Mouse (Mus musculus) adrenal gland, postnatal 4 days (tissue): ENCODE results near the gene Nudt4. TPM values are rescaled to one million over a fixed set of nuclear protein-coding genes. Genes with fewer than 3 reads are reported as not detected.
A peak's percentile ranks its signal among the peaks of the same experiment; 100 is the strongest.

Experiments used
- DNase-seq, 2 experiments: peaks; one replicate each; pipeline ENCODE4 v3.0.0; 2021 to 2022; ENCODE audit warnings: low spot score in 2 of 2, mixed read lengths in 2 of 2
- long read RNA-seq, 2 experiments: library from polyadenylated mRNA; stranded (forward); transcript quantifications; one replicate each; pipeline ENCODE4 v2.0.0; 2021
- total RNA-seq, 2 experiments: library from RNA; stranded (reverse); gene quantifications; 2 replicates each; pipeline ENCODE4 v1.2.3; 2021

Gene Nudt4
- 100 to 1,000 TPM; 126 to 147 TPM for total RNA-seq
- long read RNA-seq, experiment 1, transcript Nudt4-201 (5 exons, 3,210 nt) = major isoform, 37 of 69 reads
- long read RNA-seq, experiment 1, partial matches to known transcripts = 2 of 69 reads
- long read RNA-seq, experiment 1, other reads (novel, unspliced or antisense) = 30 of 69 reads
- long read RNA-seq, experiment 2, transcript Nudt4-201 (5 exons, 3,210 nt) = major isoform, 127 of 230 reads
- long read RNA-seq, experiment 2, partial matches to known transcripts = 6 of 230 reads
- long read RNA-seq, experiment 2, other reads (novel, unspliced or antisense) = 97 of 230 reads

DNA sequence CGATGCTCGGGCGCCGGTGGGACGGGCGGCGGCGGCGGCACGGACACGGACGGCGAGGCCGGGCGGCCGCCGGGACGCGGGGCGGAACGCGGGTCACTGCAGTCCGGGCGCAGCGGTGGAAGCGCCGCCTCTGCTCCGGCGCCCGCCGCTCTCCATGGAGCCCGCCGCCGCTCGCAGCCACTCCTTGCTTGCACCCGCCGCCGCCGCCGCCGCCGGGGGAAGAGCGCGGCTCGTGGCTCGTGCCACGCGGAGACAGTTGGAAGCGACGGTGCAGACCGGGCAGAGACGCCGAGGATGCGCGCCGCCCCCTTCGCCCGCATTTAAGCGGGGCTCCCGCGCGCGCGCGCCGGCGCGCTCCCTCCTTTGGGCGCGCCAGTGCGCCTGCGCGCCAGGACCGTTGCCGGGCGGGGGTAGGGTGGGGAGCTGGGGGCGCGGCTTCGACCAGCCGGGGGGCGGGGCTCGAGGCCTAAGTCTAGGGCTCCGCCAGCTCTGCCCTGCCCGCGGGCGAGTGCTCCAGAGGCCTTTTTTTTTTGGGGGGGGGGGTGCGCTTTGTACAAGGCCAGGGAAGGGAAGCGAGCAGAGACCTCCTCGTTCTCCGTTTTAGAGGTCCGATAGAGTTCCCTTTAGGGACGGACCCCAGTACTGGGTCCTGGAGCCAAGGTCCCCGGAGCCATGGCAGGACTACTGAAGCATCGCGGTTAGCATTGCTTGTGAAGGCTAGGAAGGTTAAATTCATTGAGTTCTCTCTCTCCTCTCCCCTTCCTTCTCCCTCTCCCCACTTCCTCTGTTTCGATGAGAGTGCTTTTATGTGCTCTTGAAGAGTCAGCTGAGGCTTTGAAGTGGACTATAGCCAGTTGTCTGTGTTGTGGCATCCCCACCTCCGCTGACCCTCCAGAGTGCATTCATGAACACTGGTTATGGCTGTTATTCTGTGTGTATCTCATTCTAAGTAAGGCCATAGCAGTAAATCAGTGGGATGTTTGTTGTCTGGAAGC is at the start of gene Nudt4:
Gene Nudt4 (minus strand): TSS at position 296 of the 995 bp plus-strand sequence.
- peak; percentile 75 to 80 for DNase-seq

DNA sequence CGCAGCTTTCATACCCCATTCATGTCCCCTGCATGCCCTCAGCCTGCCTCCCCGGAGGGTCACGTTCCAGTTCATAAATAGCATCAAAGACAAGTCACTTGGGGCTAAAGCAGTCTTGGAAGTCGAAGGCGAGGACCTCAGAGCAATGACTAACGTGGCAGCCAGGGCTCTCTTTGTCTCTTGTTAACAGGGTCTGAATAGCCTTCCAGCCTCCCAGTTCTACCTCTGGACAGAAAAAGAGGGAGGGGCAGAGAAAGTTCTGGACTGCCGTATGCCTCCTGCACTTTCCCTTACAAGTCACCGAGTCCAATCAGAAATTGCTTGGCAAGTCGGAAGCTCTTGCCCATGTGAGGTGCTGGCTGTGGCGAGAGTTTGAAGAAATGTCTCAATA is 47.4 kb upstream of the Nudt4 start:
- no peak for DNase-seq

DNA sequence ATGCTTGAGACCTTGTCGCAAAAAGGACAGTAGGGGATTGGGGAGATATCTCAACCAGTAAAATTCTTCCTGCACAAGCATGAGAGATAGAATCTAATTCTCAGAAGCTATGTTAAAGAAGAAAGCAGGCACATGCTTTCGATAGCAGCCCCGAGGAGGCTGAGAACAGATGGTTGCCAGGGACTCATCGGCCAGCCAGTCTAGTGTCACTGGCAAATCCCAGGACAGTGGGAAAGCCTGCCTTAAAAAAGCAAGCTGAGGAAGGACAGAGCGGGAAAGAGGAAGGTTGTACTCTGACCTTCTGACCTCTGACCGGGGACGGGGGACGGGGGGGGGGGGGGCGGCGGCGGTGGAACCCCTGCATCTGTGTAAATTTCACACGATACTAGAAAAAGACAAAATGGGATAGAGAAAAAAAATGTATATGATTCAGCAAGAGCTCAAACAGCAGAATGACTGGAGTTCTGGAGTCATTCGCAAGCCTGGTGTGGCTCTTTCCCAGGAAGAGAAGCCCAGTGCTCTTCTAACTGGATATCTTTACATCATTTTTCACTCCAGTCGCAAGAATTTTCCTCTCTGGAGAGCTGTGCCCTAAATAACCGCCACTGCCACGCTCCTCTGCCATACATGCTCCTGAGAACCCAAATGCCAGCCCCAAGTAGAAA is 46.9 kb upstream of the Nudt4 start:
- no peak for DNase-seq

DNA sequence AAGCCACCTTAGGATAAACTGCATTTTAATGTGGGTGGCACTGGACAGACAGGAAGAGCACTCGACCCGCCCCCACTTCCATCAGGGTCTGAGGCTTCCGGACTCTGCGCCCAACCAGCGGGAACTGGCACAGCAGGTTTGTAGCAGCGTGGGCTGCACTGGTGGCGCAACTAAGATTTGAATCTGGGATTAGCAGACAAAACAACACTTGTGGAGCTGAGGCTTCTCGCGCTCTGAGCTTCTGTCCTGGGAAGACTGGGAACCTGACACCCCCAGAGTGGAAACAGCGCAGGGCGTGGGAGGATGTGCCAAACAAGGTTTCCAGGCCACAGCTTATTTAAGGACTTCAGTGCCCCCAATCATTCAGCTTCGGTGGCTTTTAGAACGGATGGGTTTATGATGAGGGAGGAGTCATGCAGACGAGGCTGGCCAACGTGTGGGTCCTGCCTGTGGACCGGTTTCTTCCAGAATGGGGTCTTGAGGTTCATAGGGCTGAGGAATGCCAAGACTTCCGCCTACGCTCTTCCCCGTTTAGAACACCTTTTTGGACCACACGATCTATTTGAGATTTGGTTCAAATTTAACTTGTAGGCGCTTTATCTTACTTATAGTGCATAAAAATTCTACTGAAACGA is 41.1 kb upstream of the Nudt4 start:
- DNase-seq = no peak

DNA sequence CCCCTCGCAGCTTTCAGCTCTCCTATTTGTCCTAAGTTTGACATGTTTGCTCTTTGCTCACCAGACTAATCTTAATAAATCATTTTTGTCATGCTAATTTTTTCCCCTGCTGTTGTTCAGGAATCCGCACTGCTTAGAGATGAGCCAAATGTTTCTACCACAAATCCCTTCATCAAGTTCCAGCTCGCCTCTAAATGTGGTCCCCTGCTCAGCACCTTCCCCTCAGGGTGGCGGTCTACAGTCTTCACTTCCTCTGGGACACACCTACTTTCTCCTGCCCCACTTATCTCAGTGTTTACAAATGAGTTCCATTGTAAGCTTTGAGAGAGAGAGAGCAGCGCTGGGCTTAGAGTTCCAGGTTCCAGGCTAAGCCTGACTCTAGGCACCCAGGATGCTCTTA is 36.6 kb upstream of the Nudt4 start:
- DNase-seq = no peak

DNA sequence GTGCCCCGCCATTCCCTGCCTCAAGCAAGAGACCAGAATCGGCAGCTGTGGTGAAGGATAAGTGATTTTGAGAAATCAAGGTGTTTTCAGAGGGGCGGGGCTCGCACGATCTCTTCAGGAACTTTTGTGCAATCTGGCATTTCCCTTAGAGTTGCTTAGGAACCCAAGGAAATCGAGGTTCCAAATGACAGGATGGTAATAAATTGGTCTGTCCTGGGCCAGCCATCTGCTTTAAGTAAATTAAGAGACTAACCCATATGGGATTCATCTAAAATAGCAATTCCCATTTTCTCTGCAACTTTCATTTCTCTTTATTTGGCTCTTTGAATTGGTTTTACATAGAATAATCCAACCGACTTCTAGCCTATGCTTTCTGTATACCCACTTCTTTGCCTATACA is 35.8 kb upstream of the Nudt4 start:
- no peak for DNase-seq

DNA sequence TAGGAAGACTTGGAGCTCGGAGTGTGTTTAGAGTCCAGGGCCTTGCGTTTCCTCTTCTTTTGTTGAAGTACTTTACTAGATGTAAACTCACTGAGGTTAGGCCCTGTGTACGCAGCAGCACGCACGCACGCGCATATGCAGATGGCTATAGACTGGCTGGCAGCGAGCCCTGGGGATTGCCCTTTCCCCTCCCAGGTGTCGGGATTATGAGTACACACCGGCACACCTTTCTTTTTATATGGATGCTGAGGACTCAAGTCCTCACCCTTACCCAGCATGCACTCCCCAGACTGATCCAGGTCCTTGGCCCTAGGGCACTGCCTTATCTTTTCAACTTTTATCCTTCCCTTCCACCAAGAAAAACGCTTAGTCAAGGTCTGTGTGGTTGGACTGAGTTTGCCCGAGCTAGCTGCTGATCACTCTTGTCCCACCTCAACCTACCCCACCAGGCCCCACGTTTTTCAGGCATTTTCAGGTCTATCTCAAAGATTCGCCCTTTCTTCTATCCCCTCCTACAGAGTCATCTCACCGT is 34.2 kb upstream of the Nudt4 start:
- no peak for DNase-seq

DNA sequence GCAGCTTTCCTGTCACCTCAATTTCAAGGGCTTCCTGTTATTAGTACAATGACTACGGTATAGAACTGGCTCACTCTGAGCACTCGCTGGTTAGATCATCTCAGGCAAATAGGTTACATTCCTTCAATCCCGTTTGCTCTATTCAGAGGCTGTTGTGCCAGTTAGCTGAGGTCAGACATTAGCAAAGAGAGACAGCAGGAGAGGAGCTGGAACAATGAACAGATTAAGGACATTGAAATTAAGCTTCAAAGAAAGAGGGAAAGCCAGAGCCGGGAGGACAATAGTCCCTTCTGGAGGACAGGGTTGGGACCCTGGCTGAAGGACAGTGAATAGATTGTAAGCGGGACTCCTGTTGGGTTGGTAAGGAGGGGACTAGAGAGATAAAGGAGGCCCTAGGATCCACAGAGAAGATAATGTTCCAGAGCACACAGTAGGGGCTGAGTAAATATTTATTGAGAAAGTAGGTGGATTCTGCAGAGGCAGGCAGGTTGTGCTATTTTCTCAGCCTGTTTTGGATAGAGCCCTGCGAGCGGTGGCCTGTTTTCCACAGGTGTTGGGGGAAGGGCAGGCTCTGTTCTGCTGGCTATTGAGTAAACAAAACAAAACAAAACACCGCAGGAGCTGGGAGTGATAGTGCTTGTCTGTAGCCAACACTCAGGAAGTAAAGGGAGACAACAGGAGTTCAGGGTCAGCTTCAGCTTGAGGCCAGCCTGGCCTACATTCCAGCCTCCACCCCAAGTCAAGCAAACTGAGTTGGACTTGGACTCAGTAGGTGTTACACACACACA is 32.1 kb upstream of the Nudt4 start:
- no peak for DNase-seq

DNA sequence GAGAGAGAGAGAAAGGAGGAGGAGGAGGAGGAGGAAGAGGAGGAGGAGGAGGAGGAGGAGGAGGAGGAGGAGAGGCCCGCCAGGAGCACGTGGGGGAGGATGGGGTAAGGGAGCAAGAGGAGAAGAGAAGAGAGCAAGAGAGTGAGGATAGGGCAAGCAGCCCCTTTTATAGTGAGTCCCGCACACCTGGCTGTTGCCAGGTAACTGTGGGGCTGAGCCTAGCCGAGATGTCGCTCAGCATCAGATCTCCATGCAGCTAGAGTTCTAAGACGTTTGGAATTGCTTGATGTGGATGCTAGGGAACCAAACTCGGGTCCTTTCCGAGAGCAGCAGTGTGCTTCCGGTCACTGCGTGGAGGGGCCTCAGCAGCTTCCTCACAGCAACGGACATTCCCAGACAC is 30.5 kb upstream of the Nudt4 start:
- no peak for DNase-seq

DNA sequence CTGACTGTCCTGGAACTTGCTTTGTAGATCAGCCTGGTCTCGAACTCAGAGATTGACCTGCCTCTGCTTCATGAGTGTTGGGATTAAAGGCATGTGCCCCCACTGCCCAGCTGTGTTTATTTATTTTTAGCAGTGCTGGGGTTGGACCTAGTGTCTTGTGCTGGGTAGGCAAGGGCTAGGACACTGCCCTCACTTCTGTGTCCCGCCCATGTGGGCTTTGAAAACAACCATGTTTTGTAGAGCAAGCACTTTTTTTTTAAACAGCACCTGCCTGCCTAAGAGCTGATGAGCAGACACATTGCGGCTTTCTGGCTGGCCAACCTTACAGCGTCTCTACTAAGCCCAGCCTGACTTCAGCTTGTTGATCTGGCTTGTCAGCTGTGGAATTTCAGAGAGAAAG is 27.3 kb upstream of the Nudt4 start:
- DNase-seq = no peak

DNA sequence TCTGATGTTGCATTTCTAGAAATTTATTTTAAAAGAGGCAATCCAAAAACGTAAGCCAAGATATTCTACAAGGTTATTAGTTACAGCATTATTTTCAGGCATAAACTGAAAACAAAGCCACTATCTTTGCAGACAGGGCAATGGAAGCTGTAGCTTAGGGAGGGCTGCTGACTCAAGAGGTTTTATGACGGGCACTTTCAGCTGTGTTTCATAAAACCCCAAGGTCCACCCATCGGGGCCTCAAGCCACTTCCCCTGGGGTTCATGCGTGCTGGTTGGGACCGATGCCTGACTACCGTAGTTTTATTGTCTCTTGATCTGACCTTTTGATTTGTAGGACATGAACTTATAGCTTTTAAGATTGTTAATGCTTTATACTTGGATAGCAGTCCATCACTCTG is 26.2 kb upstream of the Nudt4 start:
- DNase-seq = no peak

DNA sequence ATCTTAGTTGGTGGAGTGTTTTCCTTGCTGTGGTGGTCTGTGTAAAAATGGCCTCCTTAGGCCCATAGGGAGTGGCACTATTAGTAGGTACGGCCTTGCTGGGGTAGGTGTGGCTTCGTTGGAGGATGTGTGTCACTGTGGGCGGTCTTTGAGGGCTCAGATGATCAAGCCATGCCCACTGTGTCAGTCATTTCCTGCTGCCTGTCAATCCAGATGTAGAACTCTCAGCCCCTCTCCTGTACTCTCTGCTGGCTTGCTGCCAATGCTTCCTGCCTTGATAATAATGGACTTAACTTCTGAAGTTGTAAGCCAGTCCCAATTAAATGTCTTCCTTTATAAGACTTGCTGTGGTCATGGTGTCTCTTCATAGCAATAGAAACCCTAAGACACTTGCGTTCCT is 25.2 kb upstream of the Nudt4 start:
- no peak for DNase-seq

DNA sequence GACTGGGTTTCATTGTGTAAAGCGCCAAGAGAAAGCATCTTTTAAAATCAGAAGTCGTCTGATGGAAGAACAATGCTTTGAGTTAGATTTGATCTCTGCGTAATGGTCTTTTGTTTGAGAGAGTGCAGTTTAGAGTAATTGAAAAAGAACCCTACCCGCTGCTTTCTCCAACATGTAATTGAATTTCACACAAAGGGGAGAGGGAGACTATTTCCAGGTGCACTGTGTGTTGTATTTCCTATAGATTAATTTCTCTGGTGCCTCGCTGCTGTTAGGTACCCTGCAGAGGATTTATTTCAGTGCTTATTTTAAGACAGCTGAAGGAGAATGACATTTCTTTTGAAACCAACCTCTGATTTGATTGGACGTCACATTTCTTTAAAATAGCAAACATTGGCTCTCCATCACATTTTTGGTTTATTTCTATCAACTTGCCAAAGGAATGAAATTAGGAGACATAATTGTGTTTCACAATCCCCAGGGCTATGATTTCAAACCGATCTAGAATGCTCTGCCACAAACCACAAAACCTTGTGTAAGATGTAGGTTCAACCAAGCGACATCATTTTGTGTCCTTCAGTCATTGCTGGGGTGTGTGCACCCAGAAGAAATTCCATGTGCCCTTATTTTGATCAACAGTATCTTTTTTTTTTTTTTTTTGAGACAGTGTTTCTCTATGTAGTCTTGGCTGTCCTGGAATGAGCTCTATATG is 23.7 kb upstream of the Nudt4 start:
- DNase-seq = no peak

DNA sequence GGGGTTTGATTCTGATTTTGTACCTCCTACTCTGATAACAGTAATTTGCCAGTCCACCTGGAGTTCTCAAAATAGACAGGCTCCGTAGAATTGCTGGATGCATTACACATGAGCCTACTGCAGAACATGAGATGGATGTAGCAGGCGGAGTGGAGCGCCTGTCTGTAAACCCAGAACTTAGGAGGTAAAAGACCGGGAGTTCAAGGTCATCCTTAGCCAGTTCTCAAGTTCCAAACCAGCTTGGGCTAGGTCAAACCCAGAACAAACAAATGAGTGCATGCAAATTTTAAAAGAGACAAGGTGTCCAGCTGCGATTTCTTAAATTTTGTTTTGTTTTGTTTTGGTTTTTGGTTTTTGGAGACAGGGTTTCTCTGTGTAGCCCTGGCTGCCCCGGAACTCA is 21.6 kb upstream of the Nudt4 start:
- no peak for DNase-seq

DNA sequence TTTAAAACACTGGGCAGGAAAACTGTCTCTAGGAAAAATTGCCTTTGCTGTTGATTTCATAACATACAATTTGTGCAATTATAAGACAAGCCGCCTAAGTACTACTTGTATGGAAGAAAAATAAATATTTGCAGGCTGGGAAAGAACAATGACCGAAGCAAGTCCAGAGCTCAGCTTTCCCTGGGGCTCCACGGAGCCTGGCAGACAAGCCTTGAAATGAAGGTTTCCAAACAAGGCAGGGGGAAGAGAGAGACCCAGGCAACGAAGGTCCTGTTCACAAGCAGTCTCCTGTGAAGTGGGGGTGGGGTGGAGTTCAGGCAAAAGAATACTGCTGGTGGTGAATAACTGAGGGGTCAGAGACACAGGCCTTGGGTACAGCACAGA is 13.6 kb upstream of the Nudt4 start:
- DNase-seq = no peak

DNA sequence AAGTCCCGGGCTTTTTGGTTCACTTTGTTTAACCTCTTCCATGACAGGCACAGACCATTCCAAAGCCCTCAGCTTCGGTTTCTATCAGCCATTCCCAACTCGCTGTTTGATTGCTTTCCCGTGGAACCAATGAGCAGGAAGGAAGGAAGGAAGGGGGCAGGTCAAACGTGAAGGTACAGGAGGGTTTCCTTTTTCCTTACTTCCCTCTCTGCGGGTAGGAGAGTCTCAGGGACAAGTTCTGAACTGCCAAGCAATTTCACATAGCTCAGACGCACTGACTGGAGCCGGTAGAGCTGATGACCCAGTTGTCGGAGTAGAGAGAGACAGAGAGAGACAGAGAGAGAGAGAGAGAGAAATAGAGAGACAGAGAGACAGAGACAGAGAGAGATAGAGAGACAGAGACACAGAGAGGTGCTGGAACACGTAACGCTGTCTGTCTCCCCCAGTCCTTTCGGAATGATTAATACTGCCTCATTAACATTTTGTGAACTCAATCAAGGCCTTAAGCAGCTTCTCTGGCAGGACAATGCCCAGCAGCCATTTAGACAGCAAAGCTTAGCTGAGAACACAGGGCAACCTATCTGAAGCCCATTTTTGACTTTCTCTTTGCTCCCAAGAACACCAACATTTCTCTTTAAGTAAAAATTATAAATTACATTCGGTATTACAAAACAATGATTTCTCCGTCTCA is 13.1 kb upstream of the Nudt4 start:
- DNase-seq = no peak

DNA sequence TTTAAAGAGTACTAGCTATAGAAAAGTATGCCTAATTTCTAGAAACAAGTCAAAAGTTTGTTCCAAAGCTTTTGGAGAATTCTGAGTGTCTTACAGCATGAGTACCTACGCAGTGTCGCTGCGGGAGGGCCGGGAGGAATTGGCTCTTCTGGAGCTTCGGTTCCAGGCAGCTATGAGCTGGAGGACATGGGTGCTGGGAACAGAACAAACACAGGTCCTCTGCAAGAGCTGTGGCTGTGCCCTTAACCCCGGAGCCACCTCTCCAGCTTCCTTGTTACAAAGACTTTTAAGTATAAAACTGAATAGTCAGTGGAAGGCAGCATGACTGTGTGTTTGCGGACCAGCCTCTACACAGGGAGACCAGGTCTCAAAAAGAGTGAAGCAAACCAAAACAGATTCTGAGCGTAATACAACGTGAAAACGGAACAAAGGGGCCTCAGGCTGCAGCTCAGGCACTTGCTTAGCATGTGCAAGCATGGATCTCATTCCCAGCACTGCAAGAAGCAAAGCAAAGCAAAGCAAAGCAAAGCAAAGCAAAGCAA is 12.0 kb upstream of the Nudt4 start:
- DNase-seq = no peak

DNA sequence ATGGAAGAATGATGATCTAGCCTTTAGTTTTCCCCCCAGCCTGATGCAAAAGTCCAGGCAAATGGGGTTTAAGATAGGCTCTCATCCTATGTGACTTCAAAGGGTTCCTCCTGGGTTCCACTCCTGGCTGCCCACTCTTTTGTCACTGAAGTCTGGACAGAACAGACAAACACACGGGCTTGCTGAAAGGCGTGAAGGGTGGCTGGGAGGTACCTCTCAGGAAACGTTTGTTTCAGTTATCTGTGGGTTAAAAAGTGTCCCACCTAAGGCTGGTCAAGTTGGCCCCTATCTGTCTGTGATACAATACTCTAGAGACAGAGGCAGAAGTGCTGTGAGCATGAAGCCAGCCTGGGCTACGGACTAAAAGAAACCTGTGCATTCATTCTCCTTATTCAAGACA is 11.0 kb upstream of the Nudt4 start:
- no peak for DNase-seq

DNA sequence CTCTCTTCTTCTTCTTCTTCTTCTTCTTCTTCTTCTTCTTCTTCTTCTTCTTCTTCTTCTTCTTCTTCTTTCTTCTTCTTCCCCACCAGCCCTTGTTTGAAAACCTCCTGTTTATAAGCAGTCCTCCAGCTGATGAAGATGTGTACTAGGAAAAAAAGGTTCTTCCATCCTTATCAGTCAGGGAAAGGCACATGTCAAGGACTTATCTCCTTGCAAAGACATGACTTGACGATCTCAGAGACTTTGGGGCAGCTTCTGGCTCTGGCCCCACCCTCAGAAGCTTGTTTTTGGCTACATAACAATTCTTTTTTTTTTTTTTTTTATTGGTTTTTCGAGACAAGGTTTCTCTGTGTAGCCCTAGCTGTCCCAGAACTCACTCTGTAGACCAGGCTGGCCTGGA is 5.5 kb upstream of the Nudt4 start:
- DNase-seq = no peak
